Mouse (Mus musculus) hindlimb bud, embryonic 11.5 days (tissue): Measurements from ENCODE around the gene Habp4.

ENCODE experiments used
- DNase-seq: peaks from one replicate; pipeline ENCODE4 v3.0.0-alpha.2; 2012; ENCODE audit warnings: low read depth, low spot score; ENCODE audit errors: extremely low spot score

Habp4 gene

GRCm38 (mm10) chr13:64178000-64178399 is 16.4 kb downstream of the Habp4 start:
- DNase-seq, result no peak

- no peak for DNase-seq
These were observed 17.4 kb downstream of the Habp4 start for GRCm38 (mm10) chr13:64178746-64179652.

- no peak for DNase-seq
These were observed 18.7 kb downstream of the Habp4 start for GRCm38 (mm10) chr13:64180300-64180699.

- DNase-seq, result no peak
These were observed 19.3 kb downstream of the Habp4 start for GRCm38 (mm10) chr13:64180888-64181287.

- no peak for DNase-seq
These were observed 20.5 kb downstream of the Habp4 start for GRCm38 (mm10) chr13:64182091-64182490.

- DNase-seq, result no peak
These were observed 22.0 kb downstream of the Habp4 start for GRCm38 (mm10) chr13:64183583-64183982.

GRCm38 (mm10) chr13:64184361-64184760 is 22.7 kb downstream of the Habp4 start:
- no peak for DNase-seq

- no peak for DNase-seq
These were observed 23.6 kb downstream of the Habp4 start for GRCm38 (mm10) chr13:64185176-64185575.

- no peak for DNase-seq
These were observed 24.0 kb downstream of the Habp4 start for GRCm38 (mm10) chr13:64185586-64185985.

- no peak for DNase-seq
These were observed 24.9 kb downstream of the Habp4 start for GRCm38 (mm10) chr13:64186516-64186915.

GRCm38 (mm10) chr13:64187065-64187464 is 25.4 kb downstream of the Habp4 start:
- no peak for DNase-seq

GRCm38 (mm10) chr13:64197899-64198298 is 36.3 kb downstream of the Habp4 start:
- no peak for DNase-seq

GRCm38 (mm10) chr13:64198310-64198709 is 36.7 kb downstream of the Habp4 start:
- no peak for DNase-seq

- DNase-seq, result no peak
These were observed 39.3 kb downstream of the Habp4 start for GRCm38 (mm10) chr13:64200911-64201310.

- DNase-seq, result no peak
These were observed 43.1 kb downstream of the Habp4 start for GRCm38 (mm10) chr13:64204726-64205125.

- DNase-seq, result no peak
These were observed 43.6 kb downstream of the Habp4 start for GRCm38 (mm10) chr13:64205186-64205585.

- no peak for DNase-seq
These were observed 46.5 kb downstream of the Habp4 start for GRCm38 (mm10) chr13:64208146-64208545.

- DNase-seq, result no peak
These were observed 50.5 kb downstream of the Habp4 start for GRCm38 (mm10) chr13:64211995-64212603.

GRCm38 (mm10) chr13:64214891-64215290 is 53.3 kb downstream of the Habp4 start:
- no peak for DNase-seq

GRCm38 (mm10) chr13:64225738-64226137 is 64.1 kb downstream of the Habp4 start:
- no peak for DNase-seq

- no peak for DNase-seq
These were observed 65.1 kb downstream of the Habp4 start for GRCm38 (mm10) chr13:64226725-64227124.

GRCm38 (mm10) chr13:64233139-64233538 is 71.5 kb downstream of the Habp4 start:
- no peak for DNase-seq
